Mouse (Mus musculus): ENCODE results near the gene Lmna.

Lmna gene

GRCm38 (mm10) chr3:88465127-88465526 lies 44.6 kb downstream of the Lmna start:
- ChIA-PET CTCF (interaction anchor here (0.7 to 9.8 kb wide), 11 partner anchors 8 to 217 kb away, joined by 3 to 190 read pairs (median 13); partner anchors contain the start of gene Pmf1 (in 1 of the 4)), POLR2A (interaction anchor here in 3 of 4 experiments (0.8 to 3.7 kb wide), 10 partner anchors 13 to 129 kb away, joined by 3 to 40 read pairs (median 9); partner anchors contain the start of genes Pmf1 (in 3 of the 3), Smg5 (in 1 of the 3) and Tmem79 (in 1 of the 3))

- CTCF ChIA-PET = interaction anchor here in 3 of 4 experiments (0.7 to 9.8 kb wide), 6 partner anchors 24 to 217 kb away, joined by 5 to 190 read pairs (median 14); partner anchors contain the start of gene Pmf1 (in 1 of the 3)
- POLR2A ChIA-PET = interaction anchor here in 3 of 4 experiments (0.8 to 3.6 kb wide), 9 partner anchors 11 to 176 kb away, joined by 3 to 36 read pairs (median 5); partner anchors contain the start of gene Pmf1 (in 1 of the 3)
Observed at GRCm38 (mm10) chr3:88464425-88464824, 45.3 kb downstream of the Lmna start.

DNA sequence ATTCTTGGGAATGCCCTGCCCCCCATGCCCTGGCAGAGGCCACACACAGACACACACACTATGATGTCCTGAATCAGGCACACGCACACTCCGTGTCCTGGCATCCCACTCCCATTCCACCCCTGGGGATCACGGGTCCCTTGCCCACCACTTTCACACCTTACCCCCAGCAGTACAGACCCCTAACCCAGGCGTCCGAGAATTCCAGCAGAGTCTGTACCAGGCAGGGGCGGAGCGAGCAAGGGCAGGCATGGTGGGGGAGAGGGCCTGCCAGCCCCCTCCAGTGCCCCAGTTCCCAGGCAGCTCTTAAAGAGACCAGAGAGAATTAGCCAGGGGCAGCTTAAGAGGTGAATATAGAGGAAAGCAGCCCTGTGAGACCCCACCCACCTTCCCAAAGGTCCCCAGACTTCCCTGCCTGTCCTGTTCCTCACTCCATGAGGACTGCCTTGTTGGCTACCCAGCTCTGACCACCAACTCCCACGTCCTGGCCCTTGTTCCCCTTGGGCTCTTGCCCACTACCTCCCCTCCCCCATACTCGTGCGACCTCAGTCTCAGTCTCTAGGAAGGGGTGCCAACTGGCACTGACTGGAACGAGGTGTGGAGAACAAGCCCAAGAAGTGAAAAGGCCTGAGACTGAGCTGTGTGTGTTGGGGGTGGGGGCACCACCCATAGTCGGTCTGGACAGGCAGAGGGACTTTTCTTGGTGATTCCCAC lies 48.6 kb downstream of the Lmna start, which contains the start of gene Sema4a:
TSS of gene Sema4a (minus strand) at position 200 of the 714 bp plus-strand sequence.
- CTCF ChIA-PET = interaction anchor here (0.6 to 1.5 kb wide), 12 partner anchors 11 to 474 kb away, joined by 3 to 6 read pairs (median 4); partner anchors contain the start of gene Ssr2 (in 1 of the 4)
- POLR2A ChIA-PET = interaction anchor here in 3 of 4 experiments (0.6 to 3.1 kb wide), 14 partner anchors 11 to 1006 kb away, joined by 3 to 11 read pairs (median 4); partner anchors contain the start of genes Lmna (in 1 of the 3), Pmf1 (in 1 of the 3), Slc25a44 (in 1 of the 3) and Smg5 (in 1 of the 3)

DNA sequence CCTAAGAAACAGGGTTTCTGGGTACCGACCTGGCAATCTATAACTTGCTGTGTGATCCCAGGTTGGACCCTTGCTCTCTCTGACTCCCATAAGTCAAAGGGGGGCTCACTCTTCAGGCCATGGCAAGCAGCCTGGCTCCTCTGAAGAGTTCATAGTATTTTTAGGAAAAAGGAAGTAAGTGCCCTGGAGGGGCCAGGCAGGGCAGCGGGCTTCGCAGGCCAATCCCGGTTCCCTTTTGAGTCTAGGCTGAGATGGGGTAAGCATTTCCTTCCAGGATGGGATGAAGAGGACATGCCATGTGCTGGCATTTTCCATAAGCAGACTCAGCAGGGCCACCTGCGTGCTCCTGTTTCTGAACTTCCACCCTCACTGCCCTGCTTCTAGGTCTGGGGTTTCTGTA lies 49.7 kb downstream of the Lmna start:
- CTCF ChIA-PET = interaction anchor here in 1 of 4 experiments (1.2 kb wide), 1 partner anchor 12 kb away, joined by 3 read pairs; no protein-coding TSS in a partner anchor
- POLR2A ChIA-PET = interaction anchor here in 2 of 4 experiments (1.2 to 3.1 kb wide), 5 partner anchors 20 to 123 kb away, joined by 4 to 11 read pairs (median 7); partner anchors contain the start of genes Lmna (in 1 of the 2), Pmf1 (in 1 of the 2), Smg5 (in 1 of the 2) and Tmem79 (in 1 of the 2)

- CTCF ChIA-PET = interaction anchor here in 3 of 4 experiments (0.9 to 4.1 kb wide), 6 partner anchors 8 to 52 kb away, joined by 3 to 27 read pairs (median 10); no protein-coding TSS in a partner anchor
- POLR2A ChIA-PET = interaction anchor here in 3 of 4 experiments (0.6 to 1.4 kb wide), 9 partner anchors 8 to 541 kb away, joined by 3 to 6 read pairs (median 4); partner anchors contain the start of gene Pmf1 (in 1 of the 3)
Observed at GRCm38 (mm10) chr3:88458778-88459219, 51.0 kb downstream of the Lmna start.

- CTCF ChIA-PET = interaction anchor here (0.6 to 4.1 kb wide), 15 partner anchors 9 to 125 kb away, joined by 3 to 27 read pairs (median 4); no protein-coding TSS in a partner anchor
Observed at GRCm38 (mm10) chr3:88456746-88457532, 52.8 kb downstream of the Lmna start.

GRCm38 (mm10) chr3:88456313-88456712 lies 53.4 kb downstream of the Lmna start:
- ChIA-PET POLR2A (interaction anchor here in 3 of 4 experiments (0.7 to 2.6 kb wide), 19 partner anchors 10 to 160 kb away, joined by 3 to 10 read pairs (median 4); partner anchors contain the start of genes Pmf1 (in 3 of the 3), Paqr6 (in 1 of the 3) and Slc25a44 (in 1 of the 3)), CTCF (interaction anchor here (0.6 to 4.1 kb wide), 12 partner anchors 11 to 125 kb away, joined by 3 to 27 read pairs (median 5); no protein-coding TSS in a partner anchor)

More at GRCm38 (mm10) chr3:88456746-88457532, 52.8 kb downstream of the Lmna start:
- POLR2A ChIA-PET = interaction anchor here (0.7 to 2.6 kb wide), 22 partner anchors 9 to 161 kb away, joined by 3 to 10 read pairs (median 4); partner anchors contain the start of genes Pmf1 (in 3 of the 4), Slc25a44 (in 2 of the 4) and Paqr6 (in 1 of the 4)

DNA sequence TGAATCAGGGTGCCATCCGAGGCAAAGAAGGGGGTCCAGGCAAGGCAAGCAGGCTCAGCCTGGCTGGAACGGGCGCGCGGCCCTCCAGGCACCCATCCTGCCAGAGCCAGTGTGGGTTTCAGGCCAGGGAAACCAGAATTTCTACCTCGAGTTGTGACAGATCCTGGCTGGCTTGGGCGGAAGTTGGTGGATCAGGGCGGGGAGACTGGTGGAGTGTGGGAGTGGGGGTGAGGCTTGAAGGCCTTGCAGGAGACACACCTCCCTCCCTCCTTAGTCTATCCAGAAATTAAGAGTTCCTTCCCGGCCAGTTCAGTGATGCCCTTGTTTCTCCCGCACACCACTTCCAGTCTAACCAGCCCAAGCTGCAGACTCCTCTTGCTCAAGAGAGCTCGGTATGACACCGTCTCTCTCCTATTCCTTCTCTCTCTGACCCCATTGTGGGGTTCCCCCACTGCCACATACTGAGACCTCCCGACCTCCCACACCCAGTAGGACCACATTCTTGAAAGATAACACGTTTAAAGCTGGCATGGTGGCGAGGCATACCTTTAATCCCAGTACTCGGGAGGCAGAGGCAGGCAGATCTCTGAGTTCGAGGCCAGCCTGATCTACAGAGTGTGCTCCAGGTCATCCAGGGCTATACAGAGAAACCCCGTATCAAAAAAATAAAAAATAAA lies 54.0 kb downstream of the Lmna start:
- ChIA-PET CTCF (interaction anchor here (0.6 to 4.1 kb wide), 11 partner anchors 12 to 1460 kb away, joined by 3 to 27 read pairs (median 4); no protein-coding TSS in a partner anchor), POLR2A (interaction anchor here in 3 of 4 experiments (0.8 to 2.6 kb wide), 16 partner anchors 10 to 160 kb away, joined by 3 to 10 read pairs (median 4); partner anchors contain the start of genes Pmf1 (in 2 of the 3), Paqr6 (in 1 of the 3) and Slc25a44 (in 1 of the 3))

GRCm38 (mm10) chr3:88454762-88455587 lies 54.8 kb downstream of the Lmna start:
- CTCF ChIA-PET = interaction anchor here in 2 of 4 experiments (0.6 to 4.1 kb wide), 3 partner anchors 12 to 1461 kb away, joined by 3 to 27 read pairs (median 4); no protein-coding TSS in a partner anchor
- POLR2A ChIA-PET = interaction anchor here in 3 of 4 experiments (1.1 to 2.6 kb wide), 4 partner anchors 13 to 45 kb away, joined by 3 to 8 read pairs (median 6); partner anchors contain the start of genes Pmf1 (in 1 of the 3) and Slc25a44 (in 1 of the 3)

- POLR2A ChIA-PET = interaction anchor here in 3 of 4 experiments (0.7 to 1.8 kb wide), 6 partner anchors 10 to 133 kb away, joined by 3 to 7 read pairs (median 3); partner anchors contain the start of gene Pmf1 (in 2 of the 3)
Observed at GRCm38 (mm10) chr3:88453986-88454385, 55.8 kb downstream of the Lmna start.

GRCm38 (mm10) chr3:88453369-88453768 lies 56.4 kb downstream of the Lmna start:
- ChIA-PET CTCF (interaction anchor here in 3 of 4 experiments (0.6 to 2.9 kb wide), 8 partner anchors 13 to 121 kb away, joined by 3 to 7 read pairs (median 4); no protein-coding TSS in a partner anchor), POLR2A (interaction anchor here in 3 of 4 experiments (0.7 to 1.8 kb wide), 7 partner anchors 10 to 43 kb away, joined by 3 to 8 read pairs (median 4); partner anchors contain the start of gene Pmf1 (in 2 of the 3))

More at GRCm38 (mm10) chr3:88453986-88454385, 55.8 kb downstream of the Lmna start:
- CTCF ChIA-PET = interaction anchor here in 2 of 4 experiments (1.0 to 1.2 kb wide), 3 partner anchors 12 to 17 kb away, joined by 3 to 5 read pairs (median 3); no protein-coding TSS in a partner anchor

DNA sequence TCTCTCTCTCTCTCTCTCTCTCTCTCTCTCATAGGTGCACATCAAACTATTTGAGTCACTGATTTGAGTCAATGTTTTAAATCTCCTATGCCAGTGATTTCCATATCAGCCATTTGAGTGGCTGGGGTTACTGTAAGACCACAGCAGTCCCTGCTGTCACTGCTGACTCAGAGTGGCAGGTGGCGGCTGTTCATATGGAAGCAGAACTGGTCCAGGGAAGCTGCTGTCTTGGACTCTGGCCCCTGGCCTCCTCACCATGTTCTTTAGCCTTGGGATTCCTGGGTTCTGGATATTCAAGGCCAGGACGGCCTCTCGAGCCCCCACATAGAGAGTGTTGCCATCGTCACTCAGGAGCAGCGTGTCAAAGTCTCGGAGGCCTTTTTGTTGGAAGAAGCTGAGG lies 57.0 kb downstream of the Lmna start:
- POLR2A ChIA-PET = interaction anchor here (0.7 to 1.7 kb wide), 7 partner anchors 9 to 43 kb away, joined by 3 to 8 read pairs (median 3); partner anchors contain the start of gene Pmf1 (in 1 of the 4)
- CTCF ChIA-PET = interaction anchor here in 2 of 4 experiments (0.6 to 2.9 kb wide), 5 partner anchors 12 to 120 kb away, joined by 3 to 7 read pairs (median 6); no protein-coding TSS in a partner anchor

DNA sequence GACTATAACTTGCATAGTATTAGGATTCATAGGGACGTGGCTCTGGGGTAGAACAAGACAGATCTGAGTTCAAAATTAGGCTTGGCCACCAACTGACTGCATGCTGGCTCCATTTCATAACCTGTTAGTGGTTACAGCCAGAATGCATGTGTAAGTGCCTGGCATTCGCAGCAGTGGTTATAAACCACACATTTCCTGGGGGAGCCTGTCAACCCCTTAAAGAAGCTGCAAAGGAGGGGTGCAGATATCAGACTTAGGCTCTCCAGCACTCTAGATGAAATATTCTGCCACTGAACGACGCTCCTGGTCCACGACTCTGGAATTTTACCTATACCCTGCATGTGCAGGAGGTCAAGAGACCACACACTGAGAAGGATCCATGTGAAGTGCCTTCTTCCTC lies 57.5 kb downstream of the Lmna start:
- CTCF ChIA-PET = interaction anchor here in 1 of 4 experiments (1.2 to 2.9 kb wide), 3 partner anchors 12 to 120 kb away, joined by 6 to 7 read pairs (median 6); no protein-coding TSS in a partner anchor

DNA sequence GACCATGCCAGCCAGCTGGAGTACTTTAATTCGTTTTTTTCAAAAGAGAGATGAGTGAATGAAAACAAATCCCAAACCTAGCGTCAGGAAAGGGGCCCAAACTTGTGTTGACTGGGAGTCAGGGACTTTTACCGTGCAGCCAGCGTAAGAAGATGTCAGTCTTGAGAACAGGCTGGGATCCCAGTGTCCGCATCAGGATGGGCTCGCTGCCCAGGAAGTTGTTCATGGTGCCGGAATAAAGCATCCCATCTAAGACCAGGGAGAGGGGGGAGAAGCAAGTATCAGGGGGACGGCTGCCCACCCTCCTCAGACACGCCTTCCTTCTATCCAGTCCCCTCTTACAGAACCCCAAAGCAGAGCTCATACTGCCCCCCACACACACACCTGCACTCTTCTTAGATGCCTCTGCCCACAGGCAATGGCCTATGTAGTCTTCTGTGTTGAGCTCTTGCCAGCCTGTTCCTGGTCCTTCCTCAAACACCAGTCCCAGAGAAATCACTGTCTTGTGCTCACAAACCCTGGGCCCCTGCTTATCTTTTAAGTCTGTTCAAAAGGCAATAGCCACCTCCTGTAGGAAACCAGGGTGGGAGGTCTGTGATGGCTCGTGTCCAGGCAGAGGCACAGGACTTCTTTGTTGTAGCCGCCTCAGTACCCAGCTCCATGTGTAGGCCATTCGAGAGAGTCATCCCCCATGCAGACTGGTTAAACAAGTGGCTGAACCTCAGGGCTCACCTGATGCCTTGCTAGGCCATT lies 59.2 kb downstream of the Lmna start:
- ChIA-PET POLR2A (interaction anchor here in 3 of 4 experiments (0.6 to 4.0 kb wide), 13 partner anchors 8 to 314 kb away, joined by 3 to 27 read pairs (median 4); partner anchors contain the start of genes Pmf1 (in 1 of the 3), Sema4a (in 1 of the 3) and Slc25a44 (in 1 of the 3)), CTCF (interaction anchor here in 3 of 4 experiments (0.6 to 2.9 kb wide), 9 partner anchors 10 to 59 kb away, joined by 3 to 17 read pairs (median 4); partner anchors contain the start of gene Lmna (in 1 of the 3))

More for the DNA sequence above, 57.5 kb downstream of the Lmna start:
- POLR2A ChIA-PET = interaction anchor here in 3 of 4 experiments (0.9 to 1.7 kb wide), 5 partner anchors 9 to 42 kb away, joined by 3 to 4 read pairs (median 3); partner anchors contain the start of gene Pmf1 (in 1 of the 3)

Data from embryonic stem cell, embryonic (primary cell).